Mouse (Mus musculus) C2C12 (cell line): ENCODE data around the gene Nes. TPM values are rescaled to one million over a fixed set of nuclear protein-coding genes. Genes with fewer than 3 reads are reported as not detected.
A peak's percentile ranks its signal among the peaks of the same experiment; 100 is the strongest.

Experiments
- H3K27me3 ChIP-seq: one replicate; pipeline ENCODE4 v1.6.1; 2011; ENCODE audit not compliant: control insufficient read depth, insufficient read depth, insufficient read length
- H3K36me3 ChIP-seq: one replicate; pipeline ENCODE4 v1.6.1; 2011; ENCODE audit not compliant: control insufficient read depth, insufficient read depth
- H3K4me3 ChIP-seq: one replicate; pipeline ENCODE4 v1.5.1; 2011; ENCODE audit warnings: mild to moderate bottlenecking, control low read depth; ENCODE audit not compliant: poor library complexity, insufficient read depth, severe bottlenecking
- H3K79me2 ChIP-seq: one replicate; pipeline ENCODE4 v1.6.1; 2011; ENCODE audit not compliant: control insufficient read depth, insufficient read depth
- H3K79me3 ChIP-seq: one replicate; pipeline ENCODE4 v1.6.1; 2011; ENCODE audit warnings: low read depth, control low read depth
- H3ac ChIP-seq: one replicate; pipeline ENCODE3; 2011; ENCODE audit warnings: low read depth; ENCODE audit not compliant: control insufficient read depth, insufficient read length
- CEBPB ChIP-seq: IDR thresholded peaks from one replicate; pipeline ENCODE4 v1.6.1; 2011; ENCODE audit warnings: low read depth, mild to moderate bottlenecking, control low read depth, moderate library complexity
- CTCF ChIP-seq: IDR thresholded peaks from one replicate; pipeline ENCODE4 v1.5.1; 2011; ENCODE audit not compliant: control insufficient read depth, insufficient read depth, insufficient read length
- FOSL1 ChIP-seq: IDR thresholded peaks from one replicate; pipeline ENCODE4 v1.8.0; 2011; ENCODE audit warnings: mild to moderate bottlenecking, low read length; ENCODE audit not compliant: poor library complexity, insufficient read depth, severe bottlenecking
- MAX ChIP-seq: IDR thresholded peaks from one replicate; pipeline ENCODE4 v1.6.1; 2011; ENCODE audit warnings: mild to moderate bottlenecking, control low read depth
- MYOD1 ChIP-seq: IDR thresholded peaks from one replicate; pipeline ENCODE4 v1.6.1; 2011; ENCODE audit warnings: low read depth; ENCODE audit not compliant: control insufficient read depth, insufficient read length
- MYOG ChIP-seq: IDR thresholded peaks from one replicate; pipeline ENCODE4 v1.6.1; 2011; ENCODE audit not compliant: control insufficient read depth, insufficient read length; ENCODE audit errors: extremely low read depth
- USF1 ChIP-seq: IDR thresholded peaks from one replicate; pipeline ENCODE4 v1.6.1; 2011; ENCODE audit warnings: low read depth, mild to moderate bottlenecking, control low read depth, moderate library complexity
- polyA plus RNA-seq: library from polyadenylated mRNA; unstranded; fragments of >200 nt; fragmentation: generic; extraction: Trizol; gene quantifications from one replicate; pipeline ENCODE4 v1.2.1, GENCODE M21; 2012; ENCODE audit warnings: missing spikeins

Nes gene
- polyA plus RNA-seq, 1 experiment, result 158 TPM

DNA sequence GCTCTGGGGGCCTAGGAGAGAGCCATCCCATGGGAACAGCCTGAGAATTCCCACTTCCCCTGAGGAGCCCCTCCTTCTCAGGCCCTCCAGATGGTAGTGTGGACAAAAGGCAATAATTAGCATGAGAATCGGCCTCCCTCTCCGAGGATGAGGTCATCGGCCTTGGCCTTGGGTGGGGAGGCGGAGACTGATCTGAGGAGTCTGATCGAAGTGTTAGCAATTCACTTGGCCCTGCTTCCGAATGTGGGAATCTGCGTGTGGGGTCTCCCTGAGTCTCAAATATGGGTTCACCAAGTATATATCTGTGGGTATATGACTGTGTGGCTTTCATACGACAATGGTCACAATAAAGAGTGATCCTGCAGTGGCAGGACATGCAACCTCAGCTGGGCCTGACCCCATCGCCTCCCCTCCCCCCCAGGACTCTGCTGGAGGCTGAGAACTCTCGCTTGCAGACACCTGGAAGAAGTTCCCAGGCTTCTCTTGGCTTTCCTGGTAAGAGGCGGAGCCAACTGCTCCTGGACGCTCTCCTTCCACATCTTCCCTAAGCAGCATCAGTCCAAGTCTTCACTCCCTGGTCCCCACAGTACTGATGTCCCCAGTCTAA is 3.6 kb downstream of the Nes start:
- H3K4me3 ChIP-seq, result no peak overlapping the region
- peak overlapping the region; percentile 85 for H3ac ChIP-seq

DNA sequence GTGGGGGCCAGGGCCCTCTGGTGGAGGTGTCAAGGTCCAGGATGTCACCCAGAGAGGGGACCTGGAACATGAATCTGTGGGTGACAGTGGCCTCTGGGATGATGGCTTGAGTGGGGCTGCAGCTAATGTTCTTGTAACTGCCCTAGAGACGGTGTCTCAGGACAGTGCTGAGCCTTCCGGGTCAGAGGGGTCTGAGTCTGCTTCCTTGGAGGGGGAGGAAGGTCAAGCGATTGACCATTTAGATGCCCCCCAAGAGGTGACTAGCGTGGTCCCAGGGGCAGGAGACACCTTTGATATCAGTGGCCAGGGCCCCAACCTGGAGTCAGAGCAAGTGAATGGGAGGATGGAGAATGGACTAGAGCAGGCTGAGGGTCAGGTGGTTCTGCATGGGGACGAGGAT is 8.6 kb downstream of the Nes start:
- no peak for TF ChIP-seq CTCF
- TF ChIP-seq MYOD1, result no peak
- no peak for TF ChIP-seq CEBPB
- TF ChIP-seq MYOG, result no peak
- no peak for TF ChIP-seq MAX
- TF ChIP-seq USF1, result no peak
- no peak for TF ChIP-seq FOSL1
- Histone ChIP-seq H3K36me3 (peaks cover 46% of the 10 kb centered on the region), H3K79me3 (peaks cover 14% of the 10 kb centered on the region), H3ac (no peak overlapping the region), H3K4me3 (no peak overlapping the region), H3K79me2 (peaks cover 20% of the 10 kb centered on the region), H3K27me3 (no peaks in the 10 kb centered on the region)

More for the DNA sequence above, 3.6 kb downstream of the Nes start:
- TF ChIP-seq FOSL1 (no peak), MYOG (no peak), MYOD1 (no peak), CTCF (no peak), MAX (no peak), CEBPB (no peak), USF1 (no peak)
- H3K27me3 ChIP-seq, result no peaks in the 10 kb centered on the region
- peaks cover 48% of the 10 kb centered on the region for H3K79me3 ChIP-seq
- H3K79me2 ChIP-seq, result peaks cover 57% of the 10 kb centered on the region
- peaks cover 61% of the 10 kb centered on the region for H3K36me3 ChIP-seq

DNA sequence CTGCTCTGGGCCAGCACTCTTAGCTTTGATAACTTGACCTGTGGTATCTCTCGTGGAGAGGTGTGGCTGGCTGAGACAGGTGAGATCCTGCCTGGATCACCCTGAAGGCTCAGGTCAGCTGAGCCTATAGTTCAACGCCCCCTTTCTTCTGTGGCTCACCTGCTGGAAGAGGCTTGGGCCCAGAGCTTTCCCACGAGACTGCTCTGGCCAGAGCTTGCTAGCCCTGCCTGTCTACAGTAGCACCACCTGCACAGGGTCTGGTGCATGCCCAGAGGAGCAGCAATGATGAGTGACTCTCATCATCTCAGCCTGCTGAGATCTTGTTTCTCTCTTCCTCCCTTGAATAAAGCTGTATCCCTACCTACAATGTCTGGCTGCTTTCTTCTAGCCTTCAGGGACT is 9.2 kb downstream of the Nes start:
- Histone ChIP-seq H3K79me2 (peaks cover 14% of the 10 kb centered on the region), H3K27me3 (no peaks in the 10 kb centered on the region), H3K79me3 (peaks cover 9% of the 10 kb centered on the region), H3K4me3 (no peak overlapping the region), H3K36me3 (peaks cover 40% of the 10 kb centered on the region), H3ac (no peak overlapping the region)
- TF ChIP-seq CTCF (no peak), MAX (no peak), CEBPB (no peak), MYOG (no peak), MYOD1 (no peak), USF1 (no peak), FOSL1 (no peak)

DNA sequence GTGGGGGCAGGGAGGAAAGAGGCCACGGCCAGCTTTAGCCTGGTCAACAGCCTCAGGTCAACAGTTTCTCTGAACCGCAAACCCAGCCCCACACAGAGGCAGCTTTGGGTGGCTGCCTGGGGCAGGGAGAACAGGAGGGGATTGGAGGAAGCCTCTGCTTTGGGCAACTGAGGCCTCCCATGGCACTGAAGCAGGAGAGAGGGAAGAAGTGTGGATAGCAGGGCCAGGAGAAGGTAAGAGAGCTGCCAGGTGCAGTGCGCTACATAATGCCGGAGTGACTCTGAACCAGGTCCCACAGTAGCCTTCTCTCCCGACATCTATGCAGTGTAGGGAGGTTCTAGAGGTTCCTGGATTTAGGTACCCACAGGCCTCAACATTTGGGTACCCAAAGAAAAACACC is 9.8 kb downstream of the Nes start:
- H3K4me3 ChIP-seq, result no peak overlapping the region
- no peak overlapping the region for H3ac ChIP-seq
- peaks cover 8% of the 10 kb centered on the region for H3K79me2 ChIP-seq
- H3K27me3 ChIP-seq, result no peaks in the 10 kb centered on the region
- H3K36me3 ChIP-seq, result peaks cover 33% of the 10 kb centered on the region
- peaks cover 3% of the 10 kb centered on the region for H3K79me3 ChIP-seq
- no peak for TF ChIP-seq MYOG
- TF ChIP-seq MAX, result no peak
- no peak for TF ChIP-seq FOSL1
- TF ChIP-seq USF1, result no peak
- TF ChIP-seq CTCF, result no peak
- TF ChIP-seq CEBPB, result no peak
- no peak for TF ChIP-seq MYOD1

DNA sequence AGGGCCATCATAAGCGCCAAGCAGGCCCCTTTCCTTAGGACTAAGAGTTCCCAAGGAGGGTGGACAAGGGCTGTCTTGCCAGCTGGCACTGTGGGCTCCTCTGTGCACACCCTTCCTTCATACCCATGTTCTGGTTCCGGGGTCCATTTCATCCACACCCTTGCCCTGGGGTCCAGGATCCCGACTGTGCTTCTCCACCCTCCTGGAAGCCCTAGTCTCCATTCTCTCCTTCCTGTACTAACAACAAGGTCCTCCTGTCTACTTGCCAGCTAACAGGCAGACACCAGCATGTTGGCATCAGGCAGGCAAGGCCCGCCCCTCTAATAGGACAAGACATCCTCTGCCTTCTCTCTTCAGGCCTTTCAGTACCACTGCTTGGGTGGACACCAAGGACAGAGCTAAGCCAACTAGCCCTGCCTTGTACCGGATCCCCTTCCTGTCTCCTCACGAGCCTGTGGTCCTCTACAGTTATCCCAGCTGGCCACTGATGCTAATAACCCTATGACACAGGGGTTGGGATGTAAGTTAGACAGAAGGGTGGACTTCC is 10.4 kb downstream of the Nes start:
- no peak for TF ChIP-seq FOSL1
- Histone ChIP-seq H3K36me3 (peaks cover 28% of the 10 kb centered on the region), H3K79me3 (peaks cover 3% of the 10 kb centered on the region), H3K4me3 (no peak overlapping the region), H3ac (no peak overlapping the region), H3K27me3 (no peaks in the 10 kb centered on the region), H3K79me2 (peaks cover 5% of the 10 kb centered on the region)
